Mouse (Mus musculus) brain, embryonic 14.5 days (tissue): ENCODE data around the gene Tmco4. TPM values are rescaled to one million over a fixed set of nuclear protein-coding genes. Genes with fewer than 3 reads are reported as not detected.
"Not testable (repeated sequence)": the region's sequence is repeated elsewhere in the genome, so short reads cannot be mapped to it uniquely, and the experiment has no call there.

ENCODE experiments used
- DNase-seq: peaks from one replicate; pipeline ENCODE4 v3.0.0-alpha.2; 2011; ENCODE audit warnings: low read depth
- CTCF ChIP-seq: fragments of 200-500 bp; IDR thresholded peaks from 2 replicates; pipeline ENCODE4 v1.5.1; 2012; ENCODE audit warnings: inconsistent platforms, mild to moderate bottlenecking, moderate library complexity, borderline replicate concordance; ENCODE audit not compliant: insufficient read depth, insufficient read length; ENCODE audit errors: extremely low read depth
- POLR2A ChIP-seq: fragments of 200-500 bp; IDR thresholded peaks from 2 replicates; pipeline ENCODE4 v1.6.1; 2012; ENCODE audit warnings: mild to moderate bottlenecking, inconsistent platforms, borderline replicate concordance; ENCODE audit not compliant: poor library complexity, insufficient read depth, insufficient read length, severe bottlenecking; ENCODE audit errors: extremely low read depth
- polyA plus RNA-seq: library from polyadenylated mRNA; depleted of rRNA; stranded (reverse); fragments of >200 nt; gene quantifications from 2 replicates; pipeline ENCODE4 v1.2.3, GENCODE M21; 2012

The Tmco4 gene
- polyA plus RNA-seq, 1 experiment = 0.62 TPM

DNA sequence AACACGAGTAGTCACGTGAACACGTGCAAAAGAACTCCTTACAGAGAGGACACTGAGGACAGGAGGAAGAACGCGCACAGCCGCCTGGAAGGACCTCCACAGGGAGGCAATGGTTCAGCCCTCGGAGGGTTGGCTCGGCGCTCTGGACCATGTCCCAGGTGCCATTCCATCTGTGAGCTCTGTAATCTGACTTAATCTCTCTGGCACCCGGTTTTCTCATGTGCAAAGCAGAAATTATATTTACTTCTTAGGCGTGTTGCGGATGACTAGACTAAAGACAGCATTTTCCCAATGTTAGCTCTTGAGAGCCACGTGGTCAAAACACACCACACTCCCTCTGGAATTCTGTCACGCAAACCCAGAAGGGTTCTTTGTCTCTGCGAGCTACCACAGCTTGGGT is 13.6 kb upstream of the Tmco4 start:
- TF ChIP-seq POLR2A (no peak), CTCF (no peak)
- no peak for DNase-seq

DNA sequence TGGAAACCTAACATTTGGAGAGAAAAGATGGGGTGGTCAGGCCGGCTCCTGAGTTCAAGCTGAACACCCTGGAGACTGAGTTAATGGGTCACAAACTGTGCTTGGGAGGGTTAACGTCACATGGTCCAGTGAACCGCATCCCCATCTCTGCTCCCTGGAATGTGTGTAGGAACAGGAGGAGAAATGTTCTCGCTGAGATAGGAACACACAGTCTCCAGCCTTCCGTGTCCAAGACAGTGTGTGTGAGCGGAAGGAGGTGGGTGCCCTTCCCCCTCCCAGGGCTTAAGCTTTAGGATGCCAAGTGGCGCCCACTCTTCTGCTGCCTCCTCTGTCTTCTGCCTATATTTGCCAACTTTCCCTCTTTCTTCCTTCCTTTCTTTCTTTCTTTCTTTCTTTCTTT is 12.8 kb upstream of the Tmco4 start:
- no peak for TF ChIP-seq CTCF
- no peak for TF ChIP-seq POLR2A
- DNase-seq = no peak

DNA sequence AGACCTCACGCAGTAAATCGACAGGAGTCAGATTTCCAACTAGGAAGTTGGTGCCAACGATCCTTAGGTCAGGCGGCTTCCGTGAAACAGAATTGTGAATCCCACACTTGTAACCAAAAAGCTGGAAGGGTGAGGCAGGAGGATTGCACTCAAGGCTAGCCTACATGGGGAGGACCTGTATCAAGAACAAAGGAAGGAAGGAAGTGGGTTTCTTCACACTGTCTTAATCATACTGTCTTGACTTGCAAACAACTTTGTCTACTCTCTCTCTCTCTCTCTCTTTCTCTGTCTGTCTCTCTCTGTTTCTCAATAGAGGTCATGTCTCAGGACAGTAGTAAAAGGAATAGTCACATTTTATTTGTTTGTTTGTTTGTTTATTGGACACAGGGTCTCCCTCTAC is 10.0 kb upstream of the Tmco4 start:
- TF ChIP-seq CTCF (no peak), POLR2A (no peak)
- no peak for DNase-seq

DNA sequence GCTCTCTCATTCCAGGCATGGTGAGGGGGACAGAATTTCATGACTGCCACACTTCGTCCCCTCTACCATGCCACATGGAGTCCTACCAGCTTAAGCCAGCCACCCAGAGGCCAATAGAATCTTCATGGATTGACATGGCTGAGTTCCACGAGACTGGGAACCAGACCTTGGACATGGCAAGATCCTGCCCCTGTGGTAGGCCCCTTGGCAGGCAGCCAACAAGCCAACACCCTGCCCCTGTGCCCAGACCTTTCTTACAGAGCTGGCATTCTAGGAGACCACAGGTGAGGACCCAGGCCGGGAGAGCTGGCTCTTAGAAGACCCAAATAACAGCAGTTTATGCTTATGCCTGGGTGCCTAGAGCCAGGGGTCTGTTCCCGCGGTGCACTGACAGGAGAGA is 6.8 kb upstream of the Tmco4 start:
- no peak for DNase-seq
- TF ChIP-seq CTCF (no peak), POLR2A (no peak)

DNA sequence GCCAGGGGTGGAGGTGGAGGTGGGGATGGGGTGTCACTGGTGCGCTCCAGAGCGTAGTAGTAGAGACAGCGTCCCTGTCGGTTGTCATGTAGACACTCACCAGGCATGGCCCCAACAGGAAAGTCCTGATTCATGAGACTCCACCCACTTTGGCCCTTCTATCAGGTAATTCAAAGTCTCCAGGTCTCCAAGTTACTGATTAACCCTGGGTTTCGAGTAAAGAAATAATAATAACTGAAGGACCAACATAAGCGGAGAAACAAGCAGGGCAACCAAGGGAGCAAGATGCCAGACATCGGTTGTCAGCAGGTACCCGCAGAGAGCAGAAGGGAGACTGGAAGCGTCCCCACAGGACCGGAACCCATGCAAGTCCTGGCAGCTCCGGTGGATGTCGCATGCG is 5.8 kb upstream of the Tmco4 start, which contains the start of gene Rnf186:
TSS of gene Rnf186 (plus strand) at position 247 of the 400 bp plus-strand sequence.
- DNase-seq = no peak

DNA sequence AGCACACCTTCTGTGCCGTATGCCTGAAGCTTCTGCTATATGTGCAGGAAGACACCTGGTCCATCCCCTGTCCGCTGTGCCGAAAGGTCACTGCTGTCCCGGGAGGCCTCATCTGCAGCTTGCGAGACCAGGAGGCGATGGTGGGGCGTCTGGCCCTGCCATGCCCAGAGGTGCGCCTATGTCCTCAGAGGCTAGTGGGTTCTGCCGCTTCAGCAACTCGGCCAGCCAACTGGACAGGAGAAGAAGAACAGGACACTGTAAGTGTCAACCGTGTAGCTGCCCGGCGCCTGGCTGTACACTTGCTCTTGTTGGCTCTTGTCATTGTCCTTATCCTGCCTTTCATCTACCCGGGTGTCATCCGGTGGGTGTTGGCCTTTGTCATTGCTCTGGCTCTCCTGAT is 5.2 kb upstream of the Tmco4 start:
- TF ChIP-seq POLR2A = no peak
- TF ChIP-seq CTCF = no peak
- no peak for DNase-seq

More for the DNA sequence above, 5.8 kb upstream of the Tmco4 start, which contains the start of gene Rnf186:
- no peak for TF ChIP-seq CTCF
- TF ChIP-seq POLR2A = no peak

DNA sequence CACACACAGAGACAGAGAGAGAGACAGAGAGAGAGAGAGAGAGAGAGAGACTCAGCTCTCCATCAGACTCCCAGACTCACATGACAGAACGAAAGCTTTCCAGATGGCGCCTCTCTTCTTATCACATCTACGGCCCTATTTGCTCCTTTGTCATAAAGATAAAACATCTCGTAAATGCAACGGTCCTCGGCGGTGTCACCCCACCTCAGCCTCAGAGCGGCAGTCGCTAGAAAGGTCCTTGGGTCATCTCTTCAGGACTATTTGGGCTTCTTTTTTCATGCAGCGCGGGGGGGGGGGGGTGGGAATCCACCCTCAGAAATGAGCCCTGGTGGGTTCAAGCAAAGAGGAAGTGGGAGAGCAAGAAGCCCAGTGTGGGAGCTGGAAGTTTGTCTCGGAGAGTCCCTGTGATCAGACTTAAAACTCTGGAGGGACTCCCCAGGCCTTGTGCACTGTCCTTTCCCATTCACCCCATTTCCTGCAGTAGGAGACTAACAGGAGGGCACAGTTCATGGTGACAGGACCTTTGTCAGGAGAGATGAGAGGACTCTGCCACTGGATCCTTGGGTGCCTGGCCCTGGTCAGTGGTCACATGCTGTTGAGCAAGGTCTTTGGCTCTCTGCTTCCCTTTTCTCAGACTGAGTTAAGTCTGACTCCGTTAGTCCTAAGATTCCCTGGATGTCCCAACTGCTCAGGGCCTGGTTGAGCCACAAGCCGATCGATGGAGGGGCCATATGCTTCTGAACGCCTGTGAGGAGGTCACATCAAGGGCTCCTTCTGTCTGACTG is 3.7 kb upstream of the Tmco4 start:
- no peak for DNase-seq
- no peak for TF ChIP-seq CTCF
- no peak for TF ChIP-seq POLR2A

DNA sequence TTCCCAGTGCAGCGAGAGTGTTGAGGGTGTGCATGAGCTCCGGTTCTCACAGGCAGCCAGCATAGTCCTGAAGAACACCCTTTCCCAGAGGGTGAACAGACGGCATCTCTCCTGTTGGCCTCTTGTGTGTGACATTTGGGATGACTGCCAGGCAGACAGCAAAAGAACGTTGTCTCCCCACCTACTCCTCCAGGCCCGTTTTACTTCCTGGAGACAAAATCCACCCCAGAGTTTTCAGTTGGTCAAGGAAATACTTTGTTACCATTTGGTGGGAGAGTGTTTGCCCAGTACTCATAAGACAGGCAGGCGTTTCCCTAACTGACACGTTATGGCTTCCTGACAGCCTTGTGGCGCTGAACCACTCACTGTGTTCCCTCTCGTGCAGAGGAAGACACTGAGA is 3.0 kb upstream of the Tmco4 start:
- TF ChIP-seq CTCF (no peak), POLR2A (no peak)
- DNase-seq = peak; percentile 28

DNA sequence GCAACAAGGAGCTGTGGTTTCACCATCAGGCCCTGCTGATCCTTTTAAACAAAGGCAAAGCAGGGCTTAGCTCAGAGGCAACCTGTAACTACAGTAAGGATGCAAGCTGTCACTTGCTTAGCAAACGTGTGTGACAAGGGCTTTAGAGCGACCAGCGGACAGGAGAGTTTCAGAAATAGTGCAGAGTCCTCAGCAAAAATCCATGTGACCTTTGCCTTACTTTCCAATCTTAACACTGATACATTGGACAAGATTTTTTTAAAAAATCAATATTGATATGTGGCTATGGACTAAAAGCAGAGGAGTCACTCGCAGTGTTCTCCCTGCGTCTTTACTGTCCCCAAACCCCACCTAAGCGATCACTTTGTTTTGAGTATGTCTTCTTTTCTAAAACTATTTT is 1.3 kb upstream of the Tmco4 start:
- DNase-seq = no peak
- TF ChIP-seq CTCF = no peak
- TF ChIP-seq POLR2A = no peak

DNA sequence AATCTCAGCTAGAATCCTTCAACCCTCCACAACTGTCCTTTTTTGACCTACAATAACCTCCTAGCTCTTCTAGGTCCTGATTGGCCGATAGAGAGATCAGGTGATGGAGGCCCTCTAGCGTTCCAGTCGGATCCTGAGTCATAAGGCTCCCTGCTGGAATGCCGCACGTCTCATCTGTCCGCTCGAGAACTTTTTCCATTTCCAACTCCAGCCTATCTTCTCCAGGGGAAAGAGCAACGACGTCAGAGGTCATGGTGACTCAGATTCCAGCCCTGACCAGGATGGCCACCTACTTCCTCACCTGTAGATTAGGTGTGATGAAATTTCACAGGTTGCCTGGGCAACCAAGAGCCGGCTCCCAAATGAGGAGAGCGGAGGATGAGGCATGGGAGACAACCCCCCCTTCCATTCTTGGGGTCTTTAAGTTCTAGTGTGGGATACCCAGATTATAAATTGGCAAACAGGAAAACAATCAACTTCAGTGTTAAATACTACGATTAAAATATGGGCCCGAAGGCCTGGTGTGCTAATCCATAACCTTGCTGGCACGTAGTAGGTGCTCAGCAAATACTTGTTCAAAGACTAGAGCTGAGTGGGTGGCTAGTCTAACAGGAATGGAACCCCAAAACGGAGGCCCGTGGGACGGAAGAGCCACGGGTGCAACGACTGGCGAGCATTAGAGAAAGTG is 405 bp upstream of the Tmco4 start:
- DNase-seq = peak; percentile 57
- TF ChIP-seq POLR2A = no peak
- no peak for TF ChIP-seq CTCF

DNA sequence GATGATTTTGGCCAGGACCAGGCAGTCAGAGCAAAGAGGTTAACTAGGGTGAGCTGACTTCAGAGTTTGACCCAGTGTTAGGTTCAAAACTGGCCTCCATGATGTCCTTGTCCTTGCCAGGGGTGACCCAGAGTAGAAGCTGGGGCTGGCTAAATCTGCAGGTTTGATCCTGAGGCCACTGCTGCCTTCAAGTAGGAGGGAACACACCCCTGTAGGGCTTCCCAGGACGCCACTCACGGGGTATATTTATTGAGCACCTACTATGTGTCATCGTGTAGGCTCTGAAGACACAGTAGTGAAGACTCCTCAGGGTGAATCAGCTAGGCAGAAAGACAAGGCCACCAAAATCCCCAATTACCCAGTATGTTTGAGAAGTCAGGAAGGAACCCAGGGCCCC is 1.0 kb downstream of the Tmco4 start:
- no peak for TF ChIP-seq POLR2A
- TF ChIP-seq CTCF = no peak
- DNase-seq = no peak

DNA sequence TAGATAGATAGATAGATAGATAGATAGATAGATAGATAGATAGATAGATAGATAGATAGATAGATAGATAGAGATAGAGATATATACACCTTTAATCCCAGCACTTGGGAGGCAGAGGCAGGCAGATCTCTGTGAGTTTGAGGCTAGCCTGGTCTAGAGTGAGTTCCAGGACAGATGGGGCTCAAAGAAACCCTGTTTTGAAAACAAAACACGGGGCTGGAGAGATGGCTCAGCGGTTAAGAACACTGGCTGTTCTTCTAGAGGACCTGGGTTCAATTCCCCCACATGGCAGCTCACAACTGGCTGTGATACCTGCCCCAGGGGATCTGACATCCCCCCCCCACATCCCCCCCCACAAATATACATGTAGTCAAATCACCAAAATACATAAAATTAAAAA is 1.9 kb downstream of the Tmco4 start:
- not testable (repeated sequence) for DNase-seq
